Mouse (Mus musculus) embryonic facial prominence, embryonic 11.5 days (tissue): ENCODE measurements at regions not wholly inside any gene's neighbourhood (a gene's known extent, or its start where the extent isn't known, plus 50 kb on each side); places are given as distances from the start of the nearest gene placed in this dataset.

Experiments
- ATAC-seq: fragments of 200-750 bp; cut with Nextera tagmentation; replicated peaks from 2 replicates; pipeline ENCODE4 v1.8.0; 2017; ENCODE audit warnings: low read depth; ENCODE audit not compliant: insufficient number of reproducible peaks, low FRiP score, low TSS enrichment
- DNase-seq: peaks from one replicate; pipeline ENCODE4 v3.0.0-alpha.2; 2015; ENCODE audit warnings: low spot score
- H3K27ac ChIP-seq: fragments of 300-500 bp; sonication (generic); replicated peaks from 2 replicates; pipeline ENCODE4 v1.5.1; 2014; ENCODE audit warnings: mild to moderate bottlenecking, low read depth, low read length, control low read depth
- H3K27me3 ChIP-seq: fragments of 300-500 bp; sonication (generic); 2 replicates; pipeline ENCODE4 v1.6.1; 2014; ENCODE audit warnings: mild to moderate bottlenecking, low read length, moderate library complexity, mixed read lengths; ENCODE audit not compliant: control insufficient read depth, insufficient read depth
- H3K36me3 ChIP-seq: fragments of 300-500 bp; sonication (generic); replicated peaks from 2 replicates; pipeline ENCODE4 v1.6.1; 2014; ENCODE audit warnings: low read depth, mild to moderate bottlenecking, low read length, moderate library complexity, mixed read lengths; ENCODE audit not compliant: control insufficient read depth, insufficient read depth
- H3K4me1 ChIP-seq: fragments of 300-500 bp; sonication (generic); 2 replicates; pipeline ENCODE4 v1.6.1; 2014; ENCODE audit warnings: low read length, mixed read lengths; ENCODE audit not compliant: control insufficient read depth, insufficient read depth
- H3K4me2 ChIP-seq: fragments of 300-500 bp; sonication (generic); 2 replicates; pipeline ENCODE4 v1.6.1; 2014; ENCODE audit warnings: low read depth, mild to moderate bottlenecking, control low read depth, low read length, moderate library complexity
- H3K4me3 ChIP-seq: fragments of 300-500 bp; sonication (generic); 2 replicates; pipeline ENCODE4 v1.5.1; 2014; ENCODE audit warnings: low read depth, low read length, control low read depth
- H3K9ac ChIP-seq: fragments of 300-500 bp; sonication (generic); replicated peaks from 2 replicates; pipeline ENCODE4 v1.6.1; 2014; ENCODE audit warnings: mild to moderate bottlenecking, control low read depth, low read length
- H3K9me3 ChIP-seq: fragments of 300-500 bp; sonication (generic); replicated peaks from 2 replicates; pipeline ENCODE4 v1.6.1; 2016; ENCODE audit warnings: mild to moderate bottlenecking, low read length, inconsistent platforms, mixed read lengths; ENCODE audit not compliant: control insufficient read depth
- WGBS: fragments of 180-500 bp; shearing (Covaris S2); extraction: QIAGEN DNeasy Blood & Tissue Kit; methylation state at CpG from one replicate; pipeline ENCODE4 v1.1.7; 2014; 5-methylcytosine and 5-hydroxymethylcytosine counted together

DNA sequence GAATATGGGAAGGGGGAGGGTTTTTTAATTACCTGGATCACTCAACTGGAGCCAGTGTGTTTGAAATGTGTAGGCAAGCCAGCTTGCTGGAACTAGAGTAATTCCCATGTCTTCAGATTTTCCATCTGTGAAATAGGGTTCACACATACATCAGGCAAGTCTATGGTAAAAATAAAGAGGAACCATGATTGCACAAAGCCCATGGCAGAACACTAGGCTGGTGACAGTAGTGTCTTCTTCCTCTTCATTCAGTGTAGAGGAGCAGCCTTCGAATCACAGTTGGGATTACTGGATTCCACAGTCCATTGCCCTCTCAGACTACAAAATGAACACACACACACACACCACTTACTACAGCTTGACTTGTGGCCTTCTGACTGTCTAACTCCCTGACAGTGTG lies 2150.5 kb upstream of the Gm7489 start:
- no peaks in the 10 kb centered on the region for H3K36me3 ChIP-seq
- H3K9ac ChIP-seq = no peak overlapping the region
- ATAC-seq (no peak), DNase-seq (no peak)
- no peak overlapping the region for H3K27ac ChIP-seq
- H3K27me3 ChIP-seq = no peaks in the 10 kb centered on the region
- no peaks in the 10 kb centered on the region for H3K9me3 ChIP-seq
- no peak overlapping the region for H3K4me3 ChIP-seq
- H3K4me1 ChIP-seq = no peaks in the 10 kb centered on the region
- no peak overlapping the region for H3K4me2 ChIP-seq
- 95% methylated on average over 1 of the region's 1 CpGs for WGBS
